Mouse (Mus musculus): ENCODE measurements at regions not wholly inside any gene's neighbourhood (a gene's known extent, or its start where the extent isn't known, plus 50 kb on each side); places are given as distances from the start of the nearest gene placed in this dataset.
A peak's percentile ranks its signal among the peaks of the same experiment; 100 is the strongest.

DNA sequence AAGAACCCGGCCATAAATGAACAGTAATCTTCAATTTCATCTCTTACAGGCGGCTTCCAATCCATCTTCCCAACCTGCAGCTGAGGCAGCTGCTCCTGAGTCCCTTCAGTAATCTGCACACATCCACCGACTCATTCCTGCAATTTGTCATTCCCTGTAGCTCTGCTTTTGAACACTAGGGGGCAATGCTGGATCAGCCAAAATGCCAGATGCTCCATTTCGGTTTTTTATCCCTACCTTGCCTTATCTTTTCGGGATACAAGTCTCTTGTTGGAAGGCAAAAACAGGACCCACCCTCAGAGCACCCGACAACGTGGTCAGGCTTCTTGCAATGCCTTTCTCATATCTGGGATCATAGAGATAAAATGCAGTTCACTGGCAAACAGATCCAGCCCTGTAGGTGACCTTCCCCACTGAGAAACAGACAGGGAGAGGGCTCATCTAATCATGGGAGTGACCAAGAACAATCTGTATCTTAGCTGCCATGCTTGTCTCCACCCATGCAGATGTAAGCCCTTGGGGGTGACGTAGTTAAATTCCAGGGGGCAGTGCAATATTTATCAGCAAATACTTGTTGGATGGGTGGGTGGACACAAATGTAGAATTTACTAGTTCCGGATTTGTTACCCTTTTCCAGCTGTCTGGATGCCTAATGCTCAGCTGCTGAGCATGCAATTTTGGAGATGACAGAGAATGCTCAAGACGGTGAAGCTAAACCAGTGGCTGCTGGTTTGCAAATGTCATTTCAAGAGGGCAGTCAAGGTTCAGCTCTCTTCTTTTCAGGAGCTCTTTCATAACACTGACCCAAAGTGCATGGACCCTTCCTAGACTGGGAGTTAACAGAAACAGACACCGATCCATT, 189.1 kb downstream of the Dad1 start:
- peak; percentile 38 for ATAC-seq (ENCODE audit: low FRiP score)
- peak; percentile 90 for DNase-seq (ENCODE audit: low spot score)
- H3K27me3 ChIP-seq (ENCODE audit: insufficient read depth, low read length), result no peaks in the 10 kb centered on the region
- H3K9me3 ChIP-seq (ENCODE audit: low read length), result no peaks in the 10 kb centered on the region
- peak; percentile 98 for TF ChIP-seq CTCF (IDR thresholded peaks at IDR 0.05)
- no peak overlapping the region for H3K4me3 ChIP-seq (ENCODE audit: low read depth, low read length)
- 22% methylated on average over 11 of the region's 11 CpGs for WGBS
- H3K9ac ChIP-seq (replicated peaks; ENCODE audit: low read length, poor library complexity, severe bottlenecking), result 0 out of 2 replicates have a peak overlapping the region, but pooled peaks have one; percentile 39
- peaks cover 3% of the 10 kb centered on the region; the same call in 1 of the 2 replicates for H3K4me1 ChIP-seq (ENCODE audit: insufficient read depth, low read length)
- H3K36me3 ChIP-seq (ENCODE audit: insufficient read depth, low read length), result no peaks in the 10 kb centered on the region
- H3K4me2 ChIP-seq (ENCODE audit: low read depth, low read length, poor library complexity, severe bottlenecking), result no peak overlapping the region
- H3K27ac ChIP-seq (ENCODE audit: low read depth, low read length), result no peak overlapping the region

DNA sequence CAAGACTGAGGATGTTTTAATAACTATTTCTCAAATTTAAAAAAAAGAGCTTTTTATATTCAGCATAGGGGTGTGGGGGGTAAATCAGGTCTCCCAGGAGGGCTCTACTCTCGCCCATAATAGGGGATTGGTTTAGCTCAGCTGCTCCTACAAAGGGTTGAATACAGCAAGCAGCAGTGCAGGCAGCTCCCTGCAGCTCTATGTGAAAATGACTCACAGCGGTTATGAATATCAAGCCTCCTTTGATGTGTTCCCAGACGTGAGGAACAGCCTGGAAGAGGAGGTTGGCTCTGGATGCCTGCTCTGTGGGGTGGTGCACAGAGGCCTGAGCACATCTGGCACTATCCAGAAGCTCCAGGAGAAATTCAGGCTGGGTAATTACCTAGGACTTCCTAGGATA, 192.3 kb downstream of the Dad1 start:
- Histone ChIP-seq H3K4me1 (ENCODE audit: insufficient read depth, low read length) (peaks cover 3% of the 10 kb centered on the region; the same call in 1 of the 2 replicates), H3K9ac (replicated peaks; ENCODE audit: low read length, poor library complexity, severe bottlenecking) (no peak overlapping the region), H3K27ac (ENCODE audit: low read depth, low read length) (no peak overlapping the region), H3K4me3 (ENCODE audit: low read depth, low read length) (no peak overlapping the region), H3K36me3 (ENCODE audit: insufficient read depth, low read length) (no peaks in the 10 kb centered on the region), H3K27me3 (ENCODE audit: insufficient read depth, low read length) (no peaks in the 10 kb centered on the region), H3K9me3 (ENCODE audit: low read length) (no peaks in the 10 kb centered on the region), H3K4me2 (ENCODE audit: low read depth, low read length, poor library complexity, severe bottlenecking) (no peak overlapping the region)
- ATAC-seq (ENCODE audit: low FRiP score) (0 out of 2 replicates have a peak, but pooled peaks have one; percentile 21), DNase-seq (ENCODE audit: low spot score) (no peak)
- WGBS, result 16% methylated on average over 3 of the region's 3 CpGs
- no peak for TF ChIP-seq CTCF (IDR thresholded peaks at IDR 0.05)

DNA sequence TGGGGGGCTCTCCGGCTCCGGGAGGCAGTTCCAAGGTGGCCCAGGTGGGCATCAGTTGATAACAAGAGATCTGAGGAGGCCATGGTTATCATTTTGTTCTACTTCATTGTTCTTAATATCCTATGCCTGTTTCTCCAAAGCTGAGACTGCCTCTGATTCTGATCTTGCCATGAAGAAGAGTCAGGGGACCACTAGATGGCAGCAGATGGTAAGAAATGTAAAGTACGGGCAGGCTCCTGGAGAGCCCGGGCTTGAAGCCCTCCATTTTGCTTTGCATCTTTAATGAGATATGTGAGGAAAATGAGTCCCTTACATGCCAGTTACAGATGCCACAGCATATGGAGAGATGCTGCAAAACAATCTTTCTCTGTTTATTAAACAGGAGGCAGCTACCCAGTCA, 194.1 kb downstream of the Dad1 start:
- DNase-seq (ENCODE audit: low spot score) (peak; percentile 95), ATAC-seq (ENCODE audit: low FRiP score) (peak; percentile 78)
- H3K27me3 ChIP-seq (ENCODE audit: insufficient read depth, low read length), result no peaks in the 10 kb centered on the region
- H3K36me3 ChIP-seq (ENCODE audit: insufficient read depth, low read length), result no peaks in the 10 kb centered on the region
- peak; percentile 93 for TF ChIP-seq CTCF (IDR thresholded peaks at IDR 0.05)
- no peak overlapping the region for H3K4me3 ChIP-seq (ENCODE audit: low read depth, low read length)
- H3K9ac ChIP-seq (replicated peaks; ENCODE audit: low read length, poor library complexity, severe bottlenecking), result no peak overlapping the region
- H3K27ac ChIP-seq (ENCODE audit: low read depth, low read length), result 0 out of 2 replicates have a peak overlapping the region, but pooled peaks have one; percentile 9
- H3K4me2 ChIP-seq (ENCODE audit: low read depth, low read length, poor library complexity, severe bottlenecking), result no peak overlapping the region
- peaks cover 3% of the 10 kb centered on the region; the same call in 1 of the 2 replicates for H3K4me1 ChIP-seq (ENCODE audit: insufficient read depth, low read length)
- no peaks in the 10 kb centered on the region for H3K9me3 ChIP-seq (ENCODE audit: low read length)
- 23% methylated on average over 4 of the region's 4 CpGs for WGBS

DNA sequence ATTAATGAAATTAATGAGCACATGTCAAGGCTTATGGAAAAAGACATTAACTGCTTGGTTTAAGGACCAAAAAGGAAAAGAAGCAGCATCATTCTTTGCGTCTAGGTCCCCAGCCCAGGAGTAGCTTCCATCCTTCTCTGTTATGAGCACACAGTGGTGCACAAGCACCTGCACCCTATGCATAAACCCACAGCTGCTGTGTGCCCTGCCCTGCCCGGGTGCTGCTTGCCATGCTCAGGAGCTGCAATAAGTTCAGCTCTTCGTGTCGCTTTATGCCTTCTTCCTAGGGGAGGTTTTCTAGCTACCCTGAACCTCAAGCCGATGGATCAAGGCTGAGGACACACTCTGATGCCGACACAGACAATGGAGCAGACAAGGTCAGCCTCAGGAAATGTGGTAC, 194.8 kb downstream of the Dad1 start:
- 74% methylated on average over 6 of the region's 6 CpGs for WGBS
- ATAC-seq (ENCODE audit: low FRiP score) (no peak), DNase-seq (ENCODE audit: low spot score) (no peak)
- H3K27me3 ChIP-seq (ENCODE audit: insufficient read depth, low read length), result no peaks in the 10 kb centered on the region
- no peak overlapping the region for H3K9ac ChIP-seq (replicated peaks; ENCODE audit: low read length, poor library complexity, severe bottlenecking)
- no peak overlapping the region for H3K27ac ChIP-seq (ENCODE audit: low read depth, low read length)
- TF ChIP-seq CTCF (IDR thresholded peaks at IDR 0.05), result no peak
- peaks cover 3% of the 10 kb centered on the region; the same call in 1 of the 2 replicates for H3K4me1 ChIP-seq (ENCODE audit: insufficient read depth, low read length)
- H3K4me3 ChIP-seq (ENCODE audit: low read depth, low read length), result no peak overlapping the region
- no peaks in the 10 kb centered on the region for H3K9me3 ChIP-seq (ENCODE audit: low read length)
- H3K4me2 ChIP-seq (ENCODE audit: low read depth, low read length, poor library complexity, severe bottlenecking), result no peak overlapping the region
- H3K36me3 ChIP-seq (ENCODE audit: insufficient read depth, low read length), result no peaks in the 10 kb centered on the region

DNA sequence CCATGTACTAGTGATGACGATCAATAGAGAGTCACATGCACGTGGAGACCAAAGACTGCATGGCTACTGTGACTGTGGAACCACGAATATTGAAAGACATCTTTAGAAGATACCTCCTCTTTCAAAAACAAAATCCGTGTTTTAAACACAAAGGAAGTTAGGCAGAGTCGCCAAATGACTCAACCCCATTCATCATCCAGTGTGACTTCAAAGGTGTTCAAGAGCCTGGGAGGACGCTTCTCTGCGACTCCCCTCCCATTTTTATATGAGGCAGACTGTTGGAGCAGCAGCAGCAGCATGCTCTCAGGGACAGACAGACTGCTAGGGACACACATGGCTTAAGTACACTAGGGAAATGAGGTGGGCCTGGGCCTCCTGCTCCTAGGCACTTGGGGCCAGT, 197.2 kb downstream of the Dad1 start:
- no peak overlapping the region for H3K27ac ChIP-seq (ENCODE audit: low read depth, low read length)
- no peaks in the 10 kb centered on the region for H3K27me3 ChIP-seq (ENCODE audit: insufficient read depth, low read length)
- 85% methylated on average over 7 of the region's 7 CpGs for WGBS
- H3K4me2 ChIP-seq (ENCODE audit: low read depth, low read length, poor library complexity, severe bottlenecking), result no peak overlapping the region
- TF ChIP-seq CTCF (IDR thresholded peaks at IDR 0.05), result no peak
- no peak overlapping the region for H3K4me3 ChIP-seq (ENCODE audit: low read depth, low read length)
- peaks cover 2% of the 10 kb centered on the region; the same call in 1 of the 2 replicates for H3K4me1 ChIP-seq (ENCODE audit: insufficient read depth, low read length)
- no peak for ATAC-seq (ENCODE audit: low FRiP score)
- DNase-seq (ENCODE audit: low spot score), result no peak
- H3K36me3 ChIP-seq (ENCODE audit: insufficient read depth, low read length), result no peaks in the 10 kb centered on the region
- no peak overlapping the region for H3K9ac ChIP-seq (replicated peaks; ENCODE audit: low read length, poor library complexity, severe bottlenecking)
- H3K9me3 ChIP-seq (ENCODE audit: low read length), result no peaks in the 10 kb centered on the region

DNA sequence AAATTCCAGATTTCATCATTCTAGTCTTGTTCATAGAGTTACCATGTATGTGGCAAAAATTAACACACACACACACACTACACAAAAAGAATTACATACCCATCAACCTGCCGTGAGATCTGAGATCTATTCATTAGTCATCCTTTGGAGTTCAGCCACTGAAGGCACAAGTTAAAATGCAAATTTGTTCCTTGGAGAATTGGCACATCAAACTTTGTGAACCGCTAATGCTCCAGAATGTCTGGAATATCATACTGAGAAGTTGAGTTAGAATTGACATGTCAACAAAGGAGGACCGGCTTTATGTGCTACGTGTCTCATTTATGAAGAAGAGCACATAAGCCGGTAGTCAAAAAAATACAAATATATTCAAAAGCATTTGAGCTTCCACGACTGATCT, 198.5 kb downstream of the Dad1 start:
- no peak overlapping the region for H3K9ac ChIP-seq (replicated peaks; ENCODE audit: low read length, poor library complexity, severe bottlenecking)
- no peak for ATAC-seq (ENCODE audit: low FRiP score)
- H3K27me3 ChIP-seq (ENCODE audit: insufficient read depth, low read length), result no peaks in the 10 kb centered on the region
- H3K36me3 ChIP-seq (ENCODE audit: insufficient read depth, low read length), result no peaks in the 10 kb centered on the region
- DNase-seq (ENCODE audit: low spot score), result peak; percentile 51
- H3K4me3 ChIP-seq (ENCODE audit: low read depth, low read length), result no peak overlapping the region
- no peak for TF ChIP-seq CTCF (IDR thresholded peaks at IDR 0.05)
- no peak overlapping the region for H3K27ac ChIP-seq (ENCODE audit: low read depth, low read length)
- H3K9me3 ChIP-seq (ENCODE audit: low read length), result no peaks in the 10 kb centered on the region
- no peak overlapping the region for H3K4me2 ChIP-seq (ENCODE audit: low read depth, low read length, poor library complexity, severe bottlenecking)
- 37% methylated on average over 6 of the region's 6 CpGs for WGBS
- H3K4me1 ChIP-seq (ENCODE audit: insufficient read depth, low read length), result no peaks in the 10 kb centered on the region

Data from midbrain, postnatal 0 days (tissue).